Mouse (Mus musculus): ENCODE measurements around the gene Fuk. TPM values are rescaled to one million over a fixed set of nuclear protein-coding genes. Genes with fewer than 3 reads are reported as not detected.

Gene Fuk
- polyA plus RNA-seq, 1 experiment, result 12.9 TPM

GRCm38 (mm10) chr8:110906682-110907081, 4.4 kb upstream of the Fuk start:
- Histone ChIP-seq H3K27me3 (ENCODE audit: control insufficient read depth, insufficient read depth, low read length) (no peaks in the 10 kb centered on the region), H3K4me1 (ENCODE audit: control insufficient read depth, insufficient read depth, insufficient read length) (no peaks in the 10 kb centered on the region), H3K4me3 (ENCODE audit: extremely low read depth, insufficient read depth, insufficient read length) (no peak overlapping the region), H3K27ac (ENCODE audit: insufficient read depth, low read length) (no peak overlapping the region), H3K36me3 (ENCODE audit: control insufficient read depth, insufficient read depth, low read length) (no peaks in the 10 kb centered on the region)
- TF ChIP-seq CTCF (IDR thresholded peaks at IDR 0.05; ENCODE audit: extremely low read depth, insufficient read depth, insufficient read length, insufficient replicate concordance) (no peak), POLR2A (IDR thresholded peaks at IDR 0.05; ENCODE audit: low read depth, low read length) (no peak)
- WGBS, result 97% methylated on average over 1 of the region's 1 CpGs
- DNase-seq (ENCODE audit: low read depth in 1 of 2, low spot score in 2 of 2), result no peak

DNA sequence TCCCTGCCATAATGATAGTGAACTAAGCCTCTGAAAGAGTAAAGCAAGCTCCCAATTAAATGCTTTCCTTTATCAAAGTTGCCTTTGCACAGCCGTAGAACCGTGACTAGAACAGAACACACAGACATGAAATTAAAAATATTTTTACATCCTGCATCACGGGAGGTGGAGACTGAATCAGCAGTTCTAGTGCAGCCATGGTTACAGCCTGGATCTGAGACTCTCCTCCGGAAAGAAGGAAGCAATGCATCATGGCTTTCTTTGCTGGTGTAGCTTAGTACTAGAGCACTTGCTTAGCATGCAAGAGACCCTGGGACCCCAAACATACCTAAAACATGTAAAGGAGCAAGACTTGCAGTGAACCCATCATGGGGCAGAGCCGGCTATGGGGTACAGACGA, 3.1 kb upstream of the Fuk start:
- 89% methylated on average over 6 of the region's 6 CpGs for WGBS
- no peaks in the 10 kb centered on the region for H3K36me3 ChIP-seq (ENCODE audit: control insufficient read depth, insufficient read depth, low read length)
- DNase-seq (ENCODE audit: low read depth in 1 of 2, low spot score in 2 of 2), result no peak
- H3K27ac ChIP-seq (ENCODE audit: insufficient read depth, low read length), result no peak overlapping the region
- H3K4me1 ChIP-seq (ENCODE audit: control insufficient read depth, insufficient read depth, insufficient read length), result no peaks in the 10 kb centered on the region
- no peaks in the 10 kb centered on the region for H3K27me3 ChIP-seq (ENCODE audit: control insufficient read depth, insufficient read depth, low read length)
- H3K4me3 ChIP-seq (ENCODE audit: extremely low read depth, insufficient read depth, insufficient read length), result no peak overlapping the region
- TF ChIP-seq CTCF (IDR thresholded peaks at IDR 0.05; ENCODE audit: extremely low read depth, insufficient read depth, insufficient read length, insufficient replicate concordance), result no peak

- H3K27ac ChIP-seq (ENCODE audit: insufficient read depth, low read length), result no peak overlapping the region
- no peak for TF ChIP-seq POLR2A (IDR thresholded peaks at IDR 0.05; ENCODE audit: low read depth, low read length)
- TF ChIP-seq CTCF (IDR thresholded peaks at IDR 0.05; ENCODE audit: extremely low read depth, insufficient read depth, insufficient read length, insufficient replicate concordance), result no peak
- 0 out of 2 replicates have a peak, but pooled peaks cover 2% of the 10 kb centered on the region for H3K36me3 ChIP-seq (ENCODE audit: control insufficient read depth, insufficient read depth, low read length)
- 59% methylated on average over 2 of the region's 2 CpGs for WGBS
- no peak for DNase-seq (ENCODE audit: low read depth in 1 of 2, low spot score in 2 of 2)
- no peaks in the 10 kb centered on the region for H3K4me1 ChIP-seq (ENCODE audit: control insufficient read depth, insufficient read depth, insufficient read length)
- H3K4me3 ChIP-seq (ENCODE audit: extremely low read depth, insufficient read depth, insufficient read length), result no peak overlapping the region
- no peaks in the 10 kb centered on the region for H3K27me3 ChIP-seq (ENCODE audit: control insufficient read depth, insufficient read depth, low read length)
These were observed 284 bp upstream of the Fuk start for GRCm38 (mm10) chr8:110902579-110902965.

DNA sequence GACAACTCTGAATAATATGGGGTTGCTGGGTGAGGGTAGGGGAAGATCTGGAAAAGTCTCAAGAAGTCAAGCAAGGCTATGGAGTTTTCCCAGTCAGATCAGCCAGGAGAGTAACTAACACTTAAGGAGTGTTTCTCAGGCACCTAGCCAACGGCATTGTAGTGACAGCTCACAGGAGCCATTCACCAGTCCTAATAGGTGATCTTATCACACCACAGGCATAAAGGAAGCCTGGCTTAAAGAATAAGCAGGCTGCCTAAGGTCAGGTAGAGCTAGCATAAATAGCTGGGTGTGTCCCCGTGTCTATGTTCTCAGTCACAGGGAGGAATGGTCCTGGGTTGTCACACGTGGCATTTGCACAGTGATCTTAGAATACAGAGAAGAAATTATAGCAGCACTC, 1.2 kb downstream of the Fuk start:
- no peaks in the 10 kb centered on the region for H3K4me1 ChIP-seq (ENCODE audit: control insufficient read depth, insufficient read depth, insufficient read length)
- no peak for TF ChIP-seq POLR2A (IDR thresholded peaks at IDR 0.05; ENCODE audit: low read depth, low read length)
- TF ChIP-seq CTCF (IDR thresholded peaks at IDR 0.05; ENCODE audit: extremely low read depth, insufficient read depth, insufficient read length, insufficient replicate concordance), result no peak
- WGBS, result 84% methylated on average over 3 of the region's 3 CpGs
- DNase-seq (ENCODE audit: low read depth in 1 of 2, low spot score in 2 of 2), result no peak
- H3K36me3 ChIP-seq (ENCODE audit: control insufficient read depth, insufficient read depth, low read length), result 0 out of 2 replicates have a peak, but pooled peaks cover 2% of the 10 kb centered on the region
- no peaks in the 10 kb centered on the region for H3K27me3 ChIP-seq (ENCODE audit: control insufficient read depth, insufficient read depth, low read length)
- H3K27ac ChIP-seq (ENCODE audit: insufficient read depth, low read length), result no peak overlapping the region
- no peak overlapping the region for H3K4me3 ChIP-seq (ENCODE audit: extremely low read depth, insufficient read depth, insufficient read length)

- TF ChIP-seq POLR2A (IDR thresholded peaks at IDR 0.05; ENCODE audit: low read depth, low read length) (no peak), CTCF (IDR thresholded peaks at IDR 0.05; ENCODE audit: extremely low read depth, insufficient read depth, insufficient read length, insufficient replicate concordance) (no peak)
These were observed 4.8 kb downstream of the Fuk start for GRCm38 (mm10) chr8:110897495-110897894.

DNA sequence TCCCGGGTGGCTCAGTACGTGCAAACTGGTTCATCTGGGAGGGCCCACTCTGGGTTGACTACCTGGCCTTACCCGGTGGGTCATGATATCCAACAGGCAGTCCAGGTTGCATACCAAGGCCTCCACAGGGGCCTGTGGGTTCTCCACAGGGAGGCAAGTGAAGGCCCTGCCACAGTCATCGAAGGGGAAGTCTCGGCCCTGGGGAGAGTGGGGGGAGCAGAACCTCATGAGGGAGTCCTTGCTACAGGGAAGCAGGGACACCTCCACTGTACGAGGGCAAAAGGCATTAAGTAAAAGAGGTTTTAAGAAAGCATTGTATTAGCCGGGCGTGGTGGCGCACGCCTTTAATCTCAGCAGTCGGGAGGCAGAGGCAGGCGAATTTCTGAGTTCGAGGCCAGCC, 6.5 kb downstream of the Fuk start:
- no peak overlapping the region for H3K27ac ChIP-seq (ENCODE audit: insufficient read depth, low read length)
- peaks cover 5% of the 10 kb centered on the region; the same call in 1 of the 2 replicates for H3K36me3 ChIP-seq (ENCODE audit: control insufficient read depth, insufficient read depth, low read length)
- H3K4me3 ChIP-seq (ENCODE audit: extremely low read depth, insufficient read depth, insufficient read length), result no peak overlapping the region
- TF ChIP-seq POLR2A (IDR thresholded peaks at IDR 0.05; ENCODE audit: low read depth, low read length) (no peak), CTCF (IDR thresholded peaks at IDR 0.05; ENCODE audit: extremely low read depth, insufficient read depth, insufficient read length, insufficient replicate concordance) (no peak)
- 96% methylated on average over 13 of the region's 13 CpGs for WGBS
- no peak for DNase-seq (ENCODE audit: low read depth in 1 of 2, low spot score in 2 of 2)
- no peaks in the 10 kb centered on the region for H3K4me1 ChIP-seq (ENCODE audit: control insufficient read depth, insufficient read depth, insufficient read length)
- H3K27me3 ChIP-seq (ENCODE audit: control insufficient read depth, insufficient read depth, low read length), result no peaks in the 10 kb centered on the region

More at GRCm38 (mm10) chr8:110897495-110897894, 4.8 kb downstream of the Fuk start:
- DNase-seq (ENCODE audit: low read depth in 1 of 2, low spot score in 2 of 2), result no peak
- H3K36me3 ChIP-seq (ENCODE audit: control insufficient read depth, insufficient read depth, low read length), result peaks cover 5% of the 10 kb centered on the region; the same call in 1 of the 2 replicates
- no peak overlapping the region for H3K27ac ChIP-seq (ENCODE audit: insufficient read depth, low read length)
- no peak overlapping the region for H3K4me3 ChIP-seq (ENCODE audit: extremely low read depth, insufficient read depth, insufficient read length)
- H3K27me3 ChIP-seq (ENCODE audit: control insufficient read depth, insufficient read depth, low read length), result no peaks in the 10 kb centered on the region
- WGBS, result 94% methylated on average over 6 of the region's 6 CpGs
- no peaks in the 10 kb centered on the region for H3K4me1 ChIP-seq (ENCODE audit: control insufficient read depth, insufficient read depth, insufficient read length)

DNA sequence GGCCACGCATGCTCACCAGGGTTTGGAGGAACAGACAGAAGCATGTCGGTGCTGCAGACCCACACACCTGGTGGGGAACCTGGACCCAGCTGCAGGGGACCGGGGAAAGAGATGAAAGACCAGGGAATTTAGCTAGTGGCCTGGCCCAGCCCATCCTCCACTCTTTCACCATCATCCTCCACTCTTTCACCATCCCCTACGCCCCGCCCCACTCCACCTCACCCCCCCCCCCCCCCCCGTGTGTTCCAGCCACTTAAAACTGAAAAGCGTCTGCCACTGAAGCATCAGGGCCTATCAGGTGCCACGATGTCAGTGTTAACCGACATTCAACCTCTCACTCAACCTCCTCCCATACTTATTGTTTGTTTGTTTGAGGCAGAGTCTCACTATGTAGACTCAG, 7.0 kb downstream of the Fuk start:
- no peak for DNase-seq (ENCODE audit: low read depth in 1 of 2, low spot score in 2 of 2)
- TF ChIP-seq POLR2A (IDR thresholded peaks at IDR 0.05; ENCODE audit: low read depth, low read length) (no peak), CTCF (IDR thresholded peaks at IDR 0.05; ENCODE audit: extremely low read depth, insufficient read depth, insufficient read length, insufficient replicate concordance) (no peak)
- Histone ChIP-seq H3K27me3 (ENCODE audit: control insufficient read depth, insufficient read depth, low read length) (no peaks in the 10 kb centered on the region), H3K27ac (ENCODE audit: insufficient read depth, low read length) (no peak overlapping the region), H3K4me1 (ENCODE audit: control insufficient read depth, insufficient read depth, insufficient read length) (no peaks in the 10 kb centered on the region), H3K36me3 (ENCODE audit: control insufficient read depth, insufficient read depth, low read length) (peaks cover 6% of the 10 kb centered on the region; the same call in 1 of the 2 replicates), H3K4me3 (ENCODE audit: extremely low read depth, insufficient read depth, insufficient read length) (no peak overlapping the region)
- WGBS, result 86% methylated on average over 8 of the region's 9 CpGs

All from spleen, adult 2 months (tissue).